Mouse (Mus musculus): ENCODE measurements around the gene Lyve1. TPM values are rescaled to one million over a fixed set of nuclear protein-coding genes. Genes with fewer than 3 reads are reported as not detected.

Gene Lyve1
- polyA plus RNA-seq, 1 experiment from 2014 or later: 1.7 TPM

GRCm38 (mm10) chr7:110876965-110877364, 13.9 kb upstream of the Lyve1 start:
- H3K4me1 ChIP-seq (replicated peaks): no peaks in the 10 kb centered on the region
- no peaks in the 10 kb centered on the region for H3K9me3 ChIP-seq
- H3K27me3 ChIP-seq (ENCODE audit: insufficient read depth, poor library complexity, severe bottlenecking): no peaks in the 10 kb centered on the region
- WGBS: 86% methylated on average over 4 of the region's 4 CpGs
- DNase-seq (ENCODE audit: low spot score): no peak
- no peaks in the 10 kb centered on the region for H3K36me3 ChIP-seq
- H3K27ac ChIP-seq: no peak overlapping the region
- no peak overlapping the region for H3K4me3 ChIP-seq

DNA sequence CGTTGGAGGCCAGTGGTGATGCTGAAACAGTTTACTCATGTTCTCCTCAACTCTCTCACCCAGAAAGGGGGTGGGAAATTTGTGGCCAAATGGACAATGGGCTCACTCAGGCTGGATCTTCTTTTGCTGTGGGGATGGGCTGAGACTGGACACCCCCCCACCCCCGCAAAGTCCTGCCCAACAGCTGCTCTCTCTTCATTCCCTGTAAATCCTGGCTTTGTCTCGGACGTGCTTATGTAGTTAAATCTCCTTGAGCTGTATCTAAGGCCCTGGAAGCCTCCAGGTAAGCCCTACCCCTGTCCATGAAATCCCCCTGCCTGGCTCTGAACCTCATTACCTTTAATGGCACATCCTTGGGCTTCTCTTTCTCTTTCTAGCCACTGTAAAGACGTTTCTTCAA, 5.8 kb upstream of the Lyve1 start:
- Histone ChIP-seq H3K27ac (no peak overlapping the region), H3K4me3 (no peak overlapping the region), H3K9me3 (no peaks in the 10 kb centered on the region), H3K36me3 (no peaks in the 10 kb centered on the region), H3K4me1 (replicated peaks) (0 out of 2 replicates have a peak, but pooled peaks cover 5% of the 10 kb centered on the region), H3K27me3 (ENCODE audit: insufficient read depth, poor library complexity, severe bottlenecking) (no peaks in the 10 kb centered on the region)
- DNase-seq (ENCODE audit: low spot score): no peak
- WGBS: 83% methylated on average over 5 of the region's 5 CpGs

GRCm38 (mm10) chr7:110867116-110867515, 4.1 kb upstream of the Lyve1 start:
- H3K27ac ChIP-seq: no peak overlapping the region
- H3K9me3 ChIP-seq: no peaks in the 10 kb centered on the region
- DNase-seq (ENCODE audit: low spot score): no peak
- H3K4me3 ChIP-seq: no peak overlapping the region
- no peaks in the 10 kb centered on the region for H3K27me3 ChIP-seq (ENCODE audit: insufficient read depth, poor library complexity, severe bottlenecking)
- no peaks in the 10 kb centered on the region for H3K36me3 ChIP-seq
- 90% methylated on average over 6 of the region's 6 CpGs for WGBS
- H3K4me1 ChIP-seq (replicated peaks): 0 out of 2 replicates have a peak, but pooled peaks cover 5% of the 10 kb centered on the region

DNA sequence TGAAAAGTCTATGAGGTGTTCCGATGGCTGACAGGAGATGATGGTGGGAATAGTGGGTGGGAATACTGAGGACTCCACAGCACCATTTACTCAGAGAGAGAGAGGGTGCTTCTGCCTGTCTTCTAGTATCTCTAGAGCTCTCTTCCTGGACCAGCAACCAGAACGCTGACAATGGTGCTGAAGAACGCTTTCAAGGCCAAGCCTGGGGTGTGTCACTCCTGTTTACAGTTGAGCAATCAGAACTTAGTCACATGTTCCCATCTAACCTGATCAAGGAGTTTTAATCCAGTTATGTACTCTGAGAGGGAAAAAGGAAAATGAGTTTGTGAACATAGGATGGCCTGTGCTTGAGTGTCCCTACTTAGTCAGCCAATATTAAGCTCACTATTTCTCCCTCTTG, 3.0 kb upstream of the Lyve1 start:
- Histone ChIP-seq H3K27me3 (ENCODE audit: insufficient read depth, poor library complexity, severe bottlenecking) (no peaks in the 10 kb centered on the region), H3K4me3 (no peak overlapping the region), H3K36me3 (no peaks in the 10 kb centered on the region), H3K9me3 (no peaks in the 10 kb centered on the region), H3K27ac (no peak overlapping the region), H3K4me1 (replicated peaks) (0 out of 2 replicates have a peak, but pooled peaks cover 5% of the 10 kb centered on the region)
- DNase-seq (ENCODE audit: low spot score): no peak
- 93% methylated on average over 3 of the region's 3 CpGs for WGBS

DNA sequence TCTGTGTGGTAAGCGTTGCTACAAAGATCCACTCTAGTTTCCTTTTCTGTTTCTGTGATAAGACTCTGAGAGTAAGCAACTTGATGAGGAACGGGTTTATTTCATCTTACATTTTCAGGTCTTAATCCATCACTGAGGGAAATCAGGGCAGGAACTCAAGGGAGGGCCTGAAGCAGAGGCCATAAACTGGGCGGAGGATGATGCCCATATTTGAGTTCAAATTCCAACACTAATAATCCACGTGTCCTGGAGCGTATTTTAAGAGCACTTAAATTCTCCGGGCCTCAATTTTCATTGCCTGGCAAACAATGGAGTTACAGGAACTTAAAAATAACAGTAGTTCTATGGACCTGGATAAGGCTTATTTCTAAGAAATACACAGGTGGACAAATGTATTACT, 2.5 kb upstream of the Lyve1 start:
- Histone ChIP-seq H3K27me3 (ENCODE audit: insufficient read depth, poor library complexity, severe bottlenecking) (no peaks in the 10 kb centered on the region), H3K36me3 (no peaks in the 10 kb centered on the region), H3K27ac (no peak overlapping the region), H3K4me1 (replicated peaks) (0 out of 2 replicates have a peak, but pooled peaks cover 5% of the 10 kb centered on the region), H3K9me3 (no peaks in the 10 kb centered on the region), H3K4me3 (no peak overlapping the region)
- WGBS: 91% methylated on average over 6 of the region's 6 CpGs
- DNase-seq (ENCODE audit: low spot score): no peak

DNA sequence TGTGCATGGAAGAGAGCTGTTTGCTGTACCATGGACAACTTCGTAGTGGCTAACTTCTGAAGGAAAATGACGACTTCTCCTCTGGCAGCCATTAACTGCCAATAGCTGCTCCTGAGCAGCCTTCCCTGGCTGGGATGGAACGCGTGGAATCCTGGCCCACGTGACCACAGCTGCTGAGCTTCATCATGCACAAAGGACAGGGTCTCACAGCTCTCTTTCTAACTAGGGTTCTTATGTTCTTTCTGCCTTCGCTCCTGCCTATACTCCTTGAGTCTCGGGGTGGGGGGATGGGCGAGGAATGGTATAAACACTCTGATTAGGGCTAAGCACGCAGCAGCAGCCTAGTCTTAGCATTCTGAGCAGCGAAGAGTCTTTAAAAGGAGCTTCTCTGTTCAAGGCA, 2.0 kb upstream of the Lyve1 start:
- Histone ChIP-seq H3K27ac (peak overlapping the region; percentile 2; the same call in 1 of the 2 replicates), H3K4me3 (no peak overlapping the region), H3K36me3 (no peaks in the 10 kb centered on the region), H3K9me3 (no peaks in the 10 kb centered on the region), H3K4me1 (replicated peaks) (0 out of 2 replicates have a peak, but pooled peaks cover 5% of the 10 kb centered on the region), H3K27me3 (ENCODE audit: insufficient read depth, poor library complexity, severe bottlenecking) (no peaks in the 10 kb centered on the region)
- DNase-seq (ENCODE audit: low spot score): peak; percentile 24
- WGBS: 52% methylated on average over 10 of the region's 10 CpGs

GRCm38 (mm10) chr7:110860129-110860528, 2.9 kb downstream of the Lyve1 start:
- no peak for DNase-seq (ENCODE audit: low spot score)
- H3K36me3 ChIP-seq: no peaks in the 10 kb centered on the region
- WGBS: 82% methylated on average over 5 of the region's 5 CpGs
- H3K4me1 ChIP-seq (replicated peaks): 0 out of 2 replicates have a peak, but pooled peaks cover 4% of the 10 kb centered on the region
- H3K9me3 ChIP-seq: no peaks in the 10 kb centered on the region
- no peak overlapping the region for H3K4me3 ChIP-seq
- no peaks in the 10 kb centered on the region for H3K27me3 ChIP-seq (ENCODE audit: insufficient read depth, poor library complexity, severe bottlenecking)
- H3K27ac ChIP-seq: no peak overlapping the region

DNA sequence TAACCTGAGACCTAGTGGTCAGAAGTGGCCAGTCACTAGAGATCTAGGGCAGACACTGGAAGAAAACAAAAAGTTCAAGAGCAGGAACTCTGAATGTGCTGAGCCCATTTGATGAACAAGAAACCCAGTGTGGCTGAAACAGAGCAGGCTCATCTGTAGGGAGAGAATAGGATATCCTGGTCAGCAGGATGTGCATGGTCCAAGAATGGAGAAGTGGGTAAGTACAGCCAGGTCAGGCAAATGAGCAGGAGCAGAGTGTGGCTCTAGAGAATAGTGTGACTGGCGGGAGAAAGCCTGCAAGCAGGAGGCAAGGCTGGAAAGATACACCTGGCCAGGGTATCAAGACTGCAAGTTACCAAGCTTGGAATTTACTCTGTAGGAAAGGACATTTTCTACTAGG, 7.4 kb downstream of the Lyve1 start:
- no peak for DNase-seq (ENCODE audit: low spot score)
- 63% methylated on average over 1 of the region's 1 CpGs for WGBS
- no peak overlapping the region for H3K4me3 ChIP-seq
- no peaks in the 10 kb centered on the region for H3K36me3 ChIP-seq
- H3K4me1 ChIP-seq (replicated peaks): peaks cover 15% of the 10 kb centered on the region
- no peaks in the 10 kb centered on the region for H3K27me3 ChIP-seq (ENCODE audit: insufficient read depth, poor library complexity, severe bottlenecking)
- H3K9me3 ChIP-seq: no peaks in the 10 kb centered on the region
- H3K27ac ChIP-seq: no peak overlapping the region

DNA sequence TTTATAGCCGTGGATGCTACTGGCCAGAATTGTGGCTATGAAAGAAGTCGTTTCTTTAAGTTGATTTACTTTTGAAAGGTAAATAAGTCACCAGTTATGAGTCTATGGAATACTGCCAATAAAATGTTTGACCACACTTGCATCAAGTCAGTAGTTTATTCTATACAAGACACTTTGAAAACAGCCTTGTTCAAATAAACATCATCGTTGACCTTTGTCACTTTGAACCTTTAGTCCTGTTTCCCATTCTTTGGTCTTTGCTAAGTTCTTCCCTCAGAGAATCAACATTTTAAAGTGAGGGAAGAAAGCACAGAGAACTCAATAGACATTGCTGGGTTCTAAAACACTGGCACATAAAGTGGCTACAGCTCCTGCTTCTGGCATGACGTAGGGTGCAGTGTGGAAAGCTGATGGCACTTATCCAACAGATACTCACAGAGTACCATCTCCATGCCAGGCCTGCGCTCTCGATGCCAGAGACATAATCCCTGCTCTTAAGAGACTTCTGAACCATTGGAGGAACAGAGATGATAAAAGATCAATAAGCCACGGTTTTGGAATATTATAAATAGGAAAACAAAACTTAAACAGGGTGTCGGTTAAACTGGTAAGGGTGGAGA, 8.0 kb downstream of the Lyve1 start:
- Histone ChIP-seq H3K27ac (no peak overlapping the region), H3K4me1 (replicated peaks) (peaks cover 15% of the 10 kb centered on the region), H3K27me3 (ENCODE audit: insufficient read depth, poor library complexity, severe bottlenecking) (no peaks in the 10 kb centered on the region), H3K4me3 (no peak overlapping the region), H3K36me3 (no peaks in the 10 kb centered on the region), H3K9me3 (no peaks in the 10 kb centered on the region)
- no peak for DNase-seq (ENCODE audit: low spot score)
- 85% methylated on average over 8 of the region's 8 CpGs for WGBS

DNA sequence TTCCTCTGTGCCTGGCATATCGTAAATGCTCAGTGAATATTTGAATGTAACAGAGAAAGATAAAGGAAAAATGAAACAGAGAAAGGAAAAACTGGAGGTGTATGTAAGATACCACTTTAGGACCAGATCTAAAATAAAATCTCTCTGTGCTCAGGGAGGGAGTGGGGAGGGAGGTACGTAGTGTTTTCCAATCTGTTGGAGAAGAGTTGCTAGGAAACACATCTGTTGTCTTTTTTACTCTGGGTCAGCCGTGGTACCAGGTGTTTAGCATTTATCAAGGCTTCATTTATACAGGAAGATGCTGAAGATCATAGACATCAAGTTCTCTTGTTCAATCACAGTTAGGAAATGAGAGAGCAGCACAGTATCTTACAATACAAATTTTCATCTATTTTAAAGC, 8.5 kb downstream of the Lyve1 start:
- no peak for DNase-seq (ENCODE audit: low spot score)
- 75% methylated on average over 3 of the region's 3 CpGs for WGBS
- no peaks in the 10 kb centered on the region for H3K9me3 ChIP-seq

DNA sequence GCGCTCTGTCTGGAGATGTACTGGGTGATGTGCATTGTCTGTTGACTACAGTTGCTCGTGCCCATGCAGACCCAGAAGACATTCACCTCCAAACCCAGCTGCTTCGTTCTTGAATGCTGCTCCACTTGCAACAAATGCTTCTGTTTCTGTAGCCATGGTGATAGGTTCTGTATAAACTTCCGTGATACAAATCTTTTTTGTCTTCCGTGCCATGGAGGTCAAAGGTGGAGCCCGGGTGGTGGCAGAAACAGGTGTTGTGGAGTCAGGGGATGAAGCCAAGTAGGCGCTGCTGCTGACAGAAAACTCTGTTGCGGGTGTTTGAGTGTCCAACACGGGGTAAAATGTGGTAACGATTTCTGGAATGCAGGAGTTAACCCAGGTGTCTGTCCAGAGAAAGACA, 9.4 kb downstream of the Lyve1 start:
- Histone ChIP-seq H3K4me1 (replicated peaks) (peaks cover 15% of the 10 kb centered on the region), H3K4me3 (no peak overlapping the region), H3K27me3 (ENCODE audit: insufficient read depth, poor library complexity, severe bottlenecking) (no peaks in the 10 kb centered on the region; the same call in 1 of the 2 replicates), H3K36me3 (no peaks in the 10 kb centered on the region), H3K9me3 (no peaks in the 10 kb centered on the region), H3K27ac (no peak overlapping the region; the same call in 1 of the 2 replicates)
- peak; percentile 17 for DNase-seq (ENCODE audit: low spot score)
- WGBS: 58% methylated on average over 10 of the region's 10 CpGs

More for the DNA sequence above, 8.5 kb downstream of the Lyve1 start:
- H3K4me3 ChIP-seq: no peak overlapping the region
- no peaks in the 10 kb centered on the region for H3K27me3 ChIP-seq (ENCODE audit: insufficient read depth, poor library complexity, severe bottlenecking)
- no peak overlapping the region for H3K27ac ChIP-seq
- peaks cover 15% of the 10 kb centered on the region for H3K4me1 ChIP-seq (replicated peaks)
- no peaks in the 10 kb centered on the region for H3K36me3 ChIP-seq

DNA sequence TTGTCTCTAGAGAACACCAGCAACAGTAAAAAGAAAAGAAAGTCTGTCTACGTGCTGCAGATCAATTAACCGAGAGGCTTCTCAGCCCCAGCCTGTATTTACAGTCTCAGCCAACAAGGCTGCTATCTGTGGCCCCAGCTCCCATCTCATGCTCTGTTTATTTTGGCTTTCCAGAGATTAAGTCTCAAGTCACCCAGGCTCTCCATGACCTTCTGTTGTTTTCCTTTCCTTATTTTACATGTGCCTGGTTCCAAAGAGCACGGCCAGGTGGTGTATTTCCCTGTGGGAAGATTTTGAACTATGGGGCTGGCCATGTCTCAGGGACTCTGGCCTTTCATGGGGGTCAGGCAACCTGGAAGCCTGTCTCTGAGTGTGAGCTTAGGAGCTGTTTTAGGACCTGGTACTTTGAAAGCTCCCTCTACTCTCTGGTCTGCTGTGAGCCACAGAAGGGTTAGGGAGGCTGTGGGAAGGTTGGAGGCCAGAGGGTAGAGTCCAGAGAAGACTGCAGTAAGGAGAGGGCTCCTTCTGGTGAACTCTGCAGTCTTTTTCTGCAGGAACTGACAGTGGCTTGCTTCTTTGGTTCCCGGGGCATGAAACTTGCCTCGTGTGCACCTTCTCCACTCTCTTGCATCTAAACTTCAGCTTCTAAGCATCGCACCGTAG, 11.4 kb downstream of the Lyve1 start:
- DNase-seq (ENCODE audit: low spot score): no peak
- 77% methylated on average over 7 of the region's 7 CpGs for WGBS
- peaks cover 15% of the 10 kb centered on the region for H3K4me1 ChIP-seq (replicated peaks)
- no peaks in the 10 kb centered on the region for H3K9me3 ChIP-seq
- H3K27me3 ChIP-seq (ENCODE audit: insufficient read depth, poor library complexity, severe bottlenecking): no peaks in the 10 kb centered on the region; the same call in 1 of the 2 replicates
- H3K36me3 ChIP-seq: no peaks in the 10 kb centered on the region
- H3K27ac ChIP-seq: no peak overlapping the region
- H3K4me3 ChIP-seq: no peak overlapping the region

DNA sequence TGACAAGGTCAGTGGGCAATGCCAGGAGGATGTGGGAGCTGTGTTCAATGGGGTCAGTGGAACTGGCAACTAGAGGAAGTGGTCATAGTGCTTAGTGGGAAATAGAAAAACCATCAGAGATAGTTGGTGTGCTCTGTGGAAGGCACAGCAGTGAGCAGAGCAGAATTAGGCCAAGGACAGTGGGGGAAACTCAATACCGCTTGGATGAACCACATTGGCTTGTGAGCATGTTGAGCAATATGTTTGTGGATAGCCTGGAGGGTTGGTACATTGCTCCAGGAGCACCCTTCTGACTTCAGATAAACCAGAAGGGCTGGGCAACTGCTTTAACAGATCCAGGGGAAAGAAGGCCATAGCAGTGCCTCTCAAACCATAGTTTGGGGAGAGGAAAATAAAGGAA, 14.7 kb downstream of the Lyve1 start:
- Histone ChIP-seq H3K27me3 (ENCODE audit: insufficient read depth, poor library complexity, severe bottlenecking) (no peaks in the 10 kb centered on the region; the same call in 1 of the 2 replicates), H3K4me3 (no peak overlapping the region), H3K4me1 (replicated peaks) (peaks cover 7% of the 10 kb centered on the region), H3K27ac (no peak overlapping the region), H3K9me3 (0 out of 2 replicates have a peak, but pooled peaks cover 4% of the 10 kb centered on the region), H3K36me3 (no peaks in the 10 kb centered on the region)
- DNase-seq (ENCODE audit: low spot score): no peak
- WGBS: 94% methylated on average over 1 of the region's 1 CpGs

Data from hindbrain, embryonic 10.5 days (tissue).